Mouse (Mus musculus) liver, adult 2 months (tissue): ENCODE data around the gene Pdxdc1. TPM values are rescaled to one million over a fixed set of nuclear protein-coding genes. Genes with fewer than 3 reads are reported as not detected.
"Not testable (repeated sequence)": the region's sequence is repeated elsewhere in the genome, so short reads cannot be mapped to it uniquely, and the experiment has no call there.

Source experiments
- DNase-seq: peaks from one replicate; pipeline ENCODE4 v3.0.0-alpha.2; 2011; ENCODE audit warnings: low read depth, low spot score; ENCODE audit errors: extremely low read depth
- H3K27ac ChIP-seq: fragments of 200-500 bp; replicated peaks from 2 replicates; pipeline ENCODE4 v1.5.1; 2012; ENCODE audit warnings: low read depth, mild to moderate bottlenecking, control low read depth, inconsistent platforms, low read length; ENCODE audit not compliant: insufficient read depth
- H3K27me3 ChIP-seq: fragments of 200-500 bp; 2 replicates; pipeline ENCODE4 v1.6.1; 2012; ENCODE audit warnings: mild to moderate bottlenecking, moderate library complexity, low read length, inconsistent platforms; ENCODE audit not compliant: control insufficient read depth, insufficient read depth
- H3K36me3 ChIP-seq: fragments of 200-500 bp; 2 replicates; pipeline ENCODE4 v1.6.1; 2012; ENCODE audit warnings: low read length, inconsistent platforms; ENCODE audit not compliant: control insufficient read depth, insufficient read depth
- H3K4me1 ChIP-seq: fragments of 200-500 bp; 2 replicates; pipeline ENCODE4 v1.6.1; 2011; ENCODE audit warnings: low read length; ENCODE audit not compliant: control insufficient read depth, insufficient read depth
- H3K4me3 ChIP-seq: fragments of 200-500 bp; 2 replicates; pipeline ENCODE4 v1.5.1; 2011; ENCODE audit warnings: low read depth, mild to moderate bottlenecking, control low read depth, low read length, moderate library complexity; ENCODE audit not compliant: insufficient read depth
- H3K79me2 ChIP-seq: fragments of 200-500 bp; 2 replicates; pipeline ENCODE4 v1.6.1; 2012; ENCODE audit warnings: inconsistent platforms, mild to moderate bottlenecking, low read length, moderate library complexity; ENCODE audit not compliant: control insufficient read depth, insufficient read depth
- H3K9ac ChIP-seq: fragments of 200-500 bp; 2 replicates; pipeline ENCODE4 v1.6.1; 2012; ENCODE audit warnings: low read depth, mild to moderate bottlenecking, control low read depth, inconsistent platforms, low read length
- CTCF ChIP-seq: fragments of 200-500 bp; IDR thresholded peaks from 2 replicates; pipeline ENCODE4 v1.5.1; 2011; ENCODE audit warnings: low read depth, low read length, control low read depth
- POLR2A ChIP-seq: fragments of 200-500 bp; IDR thresholded peaks from 2 replicates; pipeline ENCODE4 v1.6.1; 2011; ENCODE audit warnings: low read length, control low read depth; ENCODE audit not compliant: insufficient read depth; ENCODE audit errors: extremely low read depth
- WGBS: fragments of 180-500 bp; shearing (Covaris S2); methylation state at CpG from one replicate; pipeline ENCODE4 v1.1.7; 2018; 5-methylcytosine and 5-hydroxymethylcytosine counted together
- polyA plus RNA-seq: library from polyadenylated mRNA; depleted of rRNA; stranded (reverse); fragments of >200 nt; gene quantifications from 2 replicates; pipeline ENCODE4 v1.2.3, GENCODE M21; 2012
- total RNA-seq: library from RNA; depleted of rRNA; stranded (reverse); fragments of >200 nt; gene quantifications from 2 replicates; pipeline ENCODE4 v1.2.3, GENCODE M21; 2014

Pdxdc1 gene
- total and polyA plus RNA-seq, 2 experiments = 45.5 to 112 TPM

- 90% methylated on average over 7 of the region's 7 CpGs for WGBS
- no peak for DNase-seq
- Histone ChIP-seq H3K79me2 (no peaks in the 10 kb centered on the region), H3K27ac (no peak overlapping the region), H3K4me1 (no peaks in the 10 kb centered on the region), H3K27me3 (no peaks in the 10 kb centered on the region), H3K36me3 (peaks cover 72% of the 10 kb centered on the region), H3K4me3 (no peak overlapping the region), H3K9ac (no peak overlapping the region)
- TF ChIP-seq CTCF (no peak), POLR2A (no peak)
Observed at GRCm38 (mm10) chr16:13808410-13808809, 94.5 kb downstream of the Pdxdc1 start.

GRCm38 (mm10) chr16:13807616-13808015 is 95.3 kb downstream of the Pdxdc1 start:
- no peaks in the 10 kb centered on the region for H3K27me3 ChIP-seq
- H3K9ac ChIP-seq = no peak overlapping the region
- H3K27ac ChIP-seq = no peak overlapping the region
- WGBS = 28% methylated on average over 4 of the region's 4 CpGs
- H3K4me3 ChIP-seq = no peak overlapping the region
- TF ChIP-seq POLR2A (no peak), CTCF (no peak)
- H3K4me1 ChIP-seq = no peaks in the 10 kb centered on the region
- no peaks in the 10 kb centered on the region for H3K79me2 ChIP-seq
- peak; percentile 76 for DNase-seq
- H3K36me3 ChIP-seq = peaks cover 70% of the 10 kb centered on the region

GRCm38 (mm10) chr16:13804666-13805065 is 98.3 kb downstream of the Pdxdc1 start:
- Histone ChIP-seq H3K79me2 (peaks cover 2% of the 10 kb centered on the region; the same call in 1 of the 2 replicates), H3K4me1 (no peaks in the 10 kb centered on the region), H3K27ac (no peak overlapping the region), H3K36me3 (peaks cover 69% of the 10 kb centered on the region), H3K27me3 (no peaks in the 10 kb centered on the region), H3K9ac (no peak overlapping the region), H3K4me3 (no peak overlapping the region)
- DNase-seq = no peak
- TF ChIP-seq POLR2A (no peak), CTCF (no peak)
- 87% methylated on average over 5 of the region's 5 CpGs for WGBS

DNA sequence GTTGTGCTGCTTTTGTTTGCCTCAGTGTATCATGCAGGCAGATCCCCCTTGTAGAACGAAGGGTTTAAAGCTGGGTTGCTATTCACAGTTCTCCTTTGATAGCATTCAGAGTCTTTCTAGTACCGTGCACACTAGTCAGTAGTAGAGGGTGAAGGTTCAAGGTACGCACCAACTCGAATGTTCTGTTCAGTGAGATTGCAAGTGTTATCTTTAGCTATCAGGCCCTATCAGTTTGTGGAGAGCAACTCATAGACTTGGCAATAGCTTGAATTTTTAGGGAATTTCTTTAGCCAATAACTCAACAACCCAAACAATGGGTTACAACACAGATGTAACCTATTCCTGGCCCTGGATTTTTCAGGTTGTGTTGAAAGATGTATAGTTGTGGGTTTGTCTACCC is 101.7 kb downstream of the Pdxdc1 start:
- Histone ChIP-seq H3K79me2 (peaks cover 2% of the 10 kb centered on the region; the same call in 1 of the 2 replicates), H3K9ac (no peak overlapping the region), H3K36me3 (peaks cover 65% of the 10 kb centered on the region), H3K27me3 (no peaks in the 10 kb centered on the region), H3K4me1 (no peaks in the 10 kb centered on the region), H3K27ac (no peak overlapping the region), H3K4me3 (no peak overlapping the region)
- peak; percentile 74 for DNase-seq
- no peak for TF ChIP-seq CTCF
- WGBS = 37% methylated on average over 4 of the region's 4 CpGs

DNA sequence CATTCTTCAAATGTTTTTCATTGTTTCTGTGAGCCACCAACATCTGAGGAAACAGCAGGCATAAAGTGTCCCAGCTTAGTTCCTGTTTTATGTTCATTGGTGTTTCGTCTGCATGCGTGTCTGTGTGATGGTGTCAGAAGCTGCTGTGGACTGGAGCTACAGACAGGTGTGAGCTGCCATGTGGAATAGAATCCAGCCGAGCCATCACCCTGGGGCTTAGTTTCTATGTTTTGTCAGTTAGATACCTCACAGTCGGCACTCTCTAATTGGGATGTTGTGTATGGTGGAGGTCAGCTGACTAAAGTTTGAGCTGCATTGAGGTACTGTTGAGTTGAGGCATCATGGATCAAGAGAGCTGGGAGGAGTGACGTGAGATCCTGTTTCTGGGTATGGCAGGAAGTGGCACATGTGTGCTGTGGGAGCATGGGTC is 106.2 kb downstream of the Pdxdc1 start:
- 86% methylated on average over 5 of the region's 5 CpGs for WGBS
- Histone ChIP-seq H3K27ac (no peak overlapping the region), H3K4me3 (no peak overlapping the region), H3K4me1 (no peaks in the 10 kb centered on the region), H3K9ac (no peak overlapping the region), H3K79me2 (peaks cover 2% of the 10 kb centered on the region; the same call in 1 of the 2 replicates), H3K27me3 (no peaks in the 10 kb centered on the region), H3K36me3 (peaks cover 73% of the 10 kb centered on the region)
- no peak for TF ChIP-seq POLR2A
- TF ChIP-seq CTCF = no peak
- no peak for DNase-seq

- H3K9ac ChIP-seq, H3K27ac ChIP-seq, DNase-seq, H3K27me3 ChIP-seq, H3K79me2 ChIP-seq, H3K4me1 ChIP-seq, H3K4me3 ChIP-seq: not testable (repeated sequence)
- H3K36me3 ChIP-seq = peaks cover 70% of the 10 kb centered on the region
- WGBS = 93% methylated on average over 2 of the region's 2 CpGs
Observed at GRCm38 (mm10) chr16:13793441-13793840, 109.5 kb downstream of the Pdxdc1 start.
